ENCODE assay signal across 16 mouse cellular contexts in the genomic region with DNA sequence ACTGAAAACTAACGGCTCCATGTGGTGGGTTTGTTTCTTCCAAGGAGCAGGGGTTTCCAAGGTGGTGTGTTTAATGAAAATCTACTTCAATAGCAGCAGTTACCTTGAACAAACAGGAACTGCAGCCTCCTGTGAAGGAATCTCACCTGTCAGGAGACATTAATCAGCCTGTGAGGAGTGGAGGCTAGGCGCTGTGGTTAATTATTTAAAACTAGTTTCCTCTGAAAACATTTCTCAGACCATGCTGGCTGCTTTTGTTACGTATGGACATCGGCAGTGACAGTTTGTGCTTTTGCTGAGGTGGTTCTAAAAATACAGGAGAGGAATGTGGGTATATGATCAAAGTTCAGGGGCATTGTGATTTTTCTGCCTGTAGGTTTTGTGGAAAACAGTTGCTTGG.
A peak's percentile ranks its signal among the peaks of the same experiment; 100 is the strongest.
DNase-seq lines count a peak whose midpoint lies in the region; ATAC-seq and TF ChIP-seq lines count a peak whose summit lies in the region.
"Had no signal": no experiment of that assay in that cellular context is flagged by ENCODE, and none has a peak within 500 bp of the region (broad histone marks: within the 10 kb centered on the region; RNA-seq: fewer than 3 reads in every experiment).

No protein-coding gene starts in this region.

- no peak for TF ChIP-seq CTCF in lung, embryonic 14.5 days (IDR thresholded peaks at IDR 0.05; ENCODE audit: low read depth)
- no peak for TF ChIP-seq CTCF in left cerebral cortex, adult 2 months (IDR thresholded peaks at IDR 0.05)

- DNase-seq in lung, embryonic 14.5 days, result peak; percentile 3
- no peak for DNase-seq in lung, adult 18-20 months
- no peak for DNase-seq in liver, embryonic 13.5 days
- no peak for DNase-seq in left cerebral cortex, adult 2 months (ENCODE audit: extremely low spot score in 1 of 2, low spot score in 2 of 2)
- DNase-seq in adrenal gland, adult (ENCODE audit: inconsistent age in 2 of 2, low spot score in 1 of 2), result no peak
- DNase-seq: cerebellum, adult 8-10 months; gastrocnemius, adult 2 months; heart, adult 11 months; heart, postnatal 14 days; lung, postnatal 4 days; right cerebral cortex, postnatal 4 days had no signal

- H3K27me3 ChIP-seq in lung, embryonic 14.5 days (ENCODE audit: insufficient read depth, low read length), result no peaks in the 10 kb centered on the region
- H3K27me3 ChIP-seq in kidney, embryonic 15.5 days, result no peaks in the 10 kb centered on the region
- H3K27me3 ChIP-seq in liver, embryonic 13.5 days, result no peaks in the 10 kb centered on the region
- H3K27me3 ChIP-seq in hindbrain, embryonic 13.5 days, result no peaks in the 10 kb centered on the region
- H3K27me3 ChIP-seq: heart, embryonic 12.5 days; lung, embryonic 15.5 days had no signal

- peaks cover 5% of the 10 kb centered on the region; the same call in 1 of the 2 replicates for H3K4me1 ChIP-seq in lung, embryonic 14.5 days (ENCODE audit: insufficient read depth)
- H3K4me1 ChIP-seq in kidney, embryonic 15.5 days, result peaks cover 29% of the 10 kb centered on the region
- H3K4me1 ChIP-seq in liver, embryonic 13.5 days (replicated peaks), result peaks cover 3% of the 10 kb centered on the region; the same call in 1 of the 2 replicates
- 0 out of 2 replicates have a peak, but pooled peaks cover 5% of the 10 kb centered on the region for H3K4me1 ChIP-seq in hindbrain, embryonic 13.5 days (replicated peaks)
- H3K4me1 ChIP-seq: lung, embryonic 15.5 days had no signal

- no peak overlapping the region for H3K9ac ChIP-seq in lung, embryonic 14.5 days
- H3K9ac ChIP-seq in kidney, embryonic 15.5 days, result no peak overlapping the region
- H3K9ac ChIP-seq in liver, embryonic 13.5 days, result no peak overlapping the region
- no peak overlapping the region for H3K9ac ChIP-seq in hindbrain, embryonic 13.5 days
- H3K9ac ChIP-seq: heart, embryonic 12.5 days; hindbrain, embryonic 14.5 days; lung, embryonic 15.5 days had no signal

- 55% methylated on average over 4 of the region's 4 CpGs for WGBS in lung, embryonic 14.5 days
- 18% methylated on average over 4 of the region's 4 CpGs for WGBS in kidney, embryonic 15.5 days
- WGBS in liver, embryonic 13.5 days (ENCODE audit: insufficient replicate concordance), result 40% methylated on average over 4 of the region's 4 CpGs
- 79% methylated on average over 4 of the region's 4 CpGs for WGBS in hindbrain, embryonic 13.5 days

- no peak overlapping the region for H3K4me2 ChIP-seq in lung, embryonic 14.5 days
- 0 out of 2 replicates have a peak overlapping the region, but pooled peaks have one; percentile 1 for H3K4me2 ChIP-seq in kidney, embryonic 15.5 days
- H3K4me2 ChIP-seq in liver, embryonic 13.5 days, result no peak overlapping the region
- no peak overlapping the region for H3K4me2 ChIP-seq in hindbrain, embryonic 13.5 days
- H3K4me2 ChIP-seq: heart, embryonic 12.5 days; hindbrain, embryonic 14.5 days; lung, embryonic 15.5 days had no signal

- no peak for ATAC-seq in lung, embryonic 14.5 days (ENCODE audit: insufficient read depth)
- no peak for ATAC-seq in kidney, embryonic 15.5 days (replicated peaks; ENCODE audit: low FRiP score)
- no peak for ATAC-seq in liver, embryonic 13.5 days (ENCODE audit: low read depth)
- no peak for ATAC-seq in hindbrain, embryonic 13.5 days (ENCODE audit: low FRiP score)

- H3K4me3 ChIP-seq in lung, embryonic 14.5 days (ENCODE audit: low read depth, low read length), result no peak overlapping the region
- no peak overlapping the region for H3K4me3 ChIP-seq in kidney, embryonic 15.5 days (replicated peaks)
- no peak overlapping the region for H3K4me3 ChIP-seq in liver, embryonic 13.5 days (replicated peaks)
- H3K4me3 ChIP-seq in left cerebral cortex, adult 2 months, result no peak overlapping the region
- no peak overlapping the region for H3K4me3 ChIP-seq in hindbrain, embryonic 13.5 days
- H3K4me3 ChIP-seq: gastrocnemius, adult 2 months; heart, embryonic 12.5 days; lung, embryonic 15.5 days had no signal

- no peaks in the 10 kb centered on the region for H3K36me3 ChIP-seq in lung, embryonic 14.5 days (ENCODE audit: insufficient read depth)
- no peaks in the 10 kb centered on the region for H3K36me3 ChIP-seq in kidney, embryonic 15.5 days
- no peaks in the 10 kb centered on the region for H3K36me3 ChIP-seq in liver, embryonic 13.5 days
- no peaks in the 10 kb centered on the region for H3K36me3 ChIP-seq in hindbrain, embryonic 13.5 days
- H3K36me3 ChIP-seq: heart, embryonic 12.5 days; lung, embryonic 15.5 days had no signal

- no peaks in the 10 kb centered on the region for H3K9me3 ChIP-seq in lung, embryonic 14.5 days (ENCODE audit: low read depth, low read length)
- H3K9me3 ChIP-seq in kidney, embryonic 15.5 days (replicated peaks), result no peaks in the 10 kb centered on the region
- no peaks in the 10 kb centered on the region for H3K9me3 ChIP-seq in liver, embryonic 13.5 days (replicated peaks)
- H3K9me3 ChIP-seq in hindbrain, embryonic 13.5 days, result no peaks in the 10 kb centered on the region
- H3K9me3 ChIP-seq: heart, embryonic 12.5 days; lung, embryonic 15.5 days had no signal

- intact Hi-C loops in left cerebral cortex, adult 2 months (cut with DNase I), result no loop called here

- H3K27ac ChIP-seq in lung, embryonic 14.5 days (ENCODE audit: low read depth), result no peak overlapping the region
- H3K27ac ChIP-seq in kidney, embryonic 15.5 days, result peak overlapping the region; percentile 61
- H3K27ac ChIP-seq in liver, embryonic 13.5 days, result peak overlapping the region; percentile 53
- no peak overlapping the region for H3K27ac ChIP-seq in left cerebral cortex, adult 2 months
- no peak overlapping the region for H3K27ac ChIP-seq in hindbrain, embryonic 13.5 days
- H3K27ac ChIP-seq: gastrocnemius, adult 2 months; hindbrain, embryonic 14.5 days; lung, embryonic 15.5 days had no signal

Comparison
In these comparisons a context has a peak if more than half of its experiments do, and no peak if none do; other contexts are left out.
1. H3K27ac ChIP-seq: peak in kidney, embryonic 15.5 days (single experiment) and liver, embryonic 13.5 days (single experiment); none in lung, embryonic 14.5 days (single experiment), left cerebral cortex, adult 2 months (single experiment) and hindbrain, embryonic 13.5 days (single experiment).